Mouse (Mus musculus) 3T3-L1 (cell line): Measurements from ENCODE around the gene Zmat3.
A peak's percentile ranks its signal among the peaks of the same experiment; 100 is the strongest.

Experiments
- DNase-seq: peaks from one replicate; pipeline ENCODE4 v3.0.0-alpha.2; 2015; ENCODE audit warnings: low read depth, low spot score

Gene Zmat3

DNA sequence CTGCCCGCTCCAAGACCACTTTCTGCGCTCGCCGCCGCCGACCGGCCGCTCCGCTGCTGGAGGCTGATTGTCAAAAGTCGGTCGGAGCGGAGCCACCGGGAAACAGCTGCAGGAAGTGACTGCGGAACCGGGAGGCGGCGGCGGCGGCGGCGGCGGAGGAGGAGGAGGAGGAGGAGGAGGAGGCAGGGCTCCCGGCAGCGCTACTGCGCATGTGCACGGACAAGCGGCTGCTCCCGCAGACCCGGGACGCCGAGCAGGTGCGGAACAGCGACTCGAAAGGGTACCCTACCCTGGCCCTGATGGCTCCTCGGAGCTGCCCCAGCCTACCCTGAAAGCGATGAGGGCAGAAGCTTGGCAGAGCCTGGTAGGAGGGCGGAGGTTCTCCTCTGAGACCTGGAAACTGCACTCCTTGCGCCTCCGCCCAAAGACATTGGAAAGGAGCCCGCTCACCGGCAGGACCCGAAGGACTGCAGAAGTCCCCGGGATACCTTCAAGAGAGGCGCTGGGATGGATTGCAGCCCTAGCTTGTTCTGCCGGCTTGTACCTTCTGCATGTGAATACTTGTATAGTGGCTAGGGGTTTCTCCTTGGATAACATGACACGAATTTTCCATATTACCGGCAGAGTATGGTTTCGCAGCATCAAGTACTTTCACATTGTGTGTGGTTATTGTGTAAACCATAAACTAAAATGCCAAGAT lies at the start of gene Zmat3:
TSS of gene Zmat3 (minus strand) at position 469 of the 700 bp plus-strand sequence.
- peak; percentile 65 for DNase-seq

- DNase-seq = no peak
These were observed 48.6 kb upstream of the Zmat3 start for GRCm38 (mm10) chr3:32414381-32414780.

DNA sequence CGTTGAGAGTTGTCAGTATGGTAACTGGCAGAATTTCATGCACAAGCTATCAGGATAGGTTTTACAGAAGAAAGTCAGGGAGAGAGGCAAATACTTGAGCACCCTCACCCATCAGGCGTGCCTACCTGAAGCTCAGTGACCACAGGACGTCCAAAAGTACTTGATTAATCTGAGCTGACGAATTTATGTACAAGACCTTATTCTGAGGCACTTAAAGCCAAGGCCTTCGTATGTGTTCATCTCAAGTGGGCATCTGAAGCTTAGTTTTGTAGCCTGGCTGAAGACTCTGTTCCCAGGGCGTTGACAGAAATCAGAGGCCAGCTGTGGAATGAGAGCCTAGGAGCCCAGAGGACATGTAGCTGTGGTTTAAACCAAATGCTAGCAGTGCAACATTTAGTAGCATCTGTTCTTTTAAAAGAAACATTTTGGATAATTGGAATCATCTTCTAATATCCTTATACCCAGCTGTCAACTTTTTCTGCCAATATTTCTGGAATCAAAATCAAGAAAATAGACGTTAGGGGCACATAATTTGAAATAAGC lies 46.8 kb upstream of the Zmat3 start:
- no peak for DNase-seq

DNA sequence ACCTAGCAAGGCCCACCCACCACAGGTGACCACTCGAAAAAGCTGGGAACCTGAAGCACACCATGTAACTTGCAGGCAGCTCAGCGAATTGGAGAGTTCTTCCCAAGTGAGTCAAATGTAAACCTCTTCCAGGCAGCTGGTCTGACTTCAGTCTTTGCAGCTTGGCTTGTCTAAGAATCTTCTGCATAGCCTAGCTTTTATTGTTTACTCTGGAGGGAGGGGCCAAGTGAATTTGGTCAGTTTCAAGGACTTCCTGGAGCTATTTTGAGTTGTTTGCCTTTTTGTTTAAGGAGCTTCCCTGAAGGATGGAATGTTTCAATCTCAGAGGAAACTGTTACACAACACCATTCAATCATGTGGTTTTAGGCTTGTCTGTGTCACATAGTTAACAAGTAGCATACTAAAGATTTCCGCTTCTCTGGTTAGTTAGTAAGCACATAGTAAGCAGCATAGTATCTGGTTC lies 43.0 kb upstream of the Zmat3 start:
- DNase-seq = peak; percentile 82

- no peak for DNase-seq
These were observed 41.0 kb upstream of the Zmat3 start for GRCm38 (mm10) chr3:32406804-32407203.

GRCm38 (mm10) chr3:32405699-32406098 lies 39.9 kb upstream of the Zmat3 start:
- DNase-seq = no peak

- DNase-seq = no peak
These were observed 37.4 kb upstream of the Zmat3 start for GRCm38 (mm10) chr3:32402990-32403885.

GRCm38 (mm10) chr3:32401591-32401990 lies 35.8 kb upstream of the Zmat3 start:
- no peak for DNase-seq

- no peak for DNase-seq
These were observed 34.1 kb upstream of the Zmat3 start for GRCm38 (mm10) chr3:32399931-32400330.

GRCm38 (mm10) chr3:32399381-32399780 lies 33.6 kb upstream of the Zmat3 start:
- no peak for DNase-seq

GRCm38 (mm10) chr3:32398623-32399022 lies 32.8 kb upstream of the Zmat3 start:
- DNase-seq = no peak

DNA sequence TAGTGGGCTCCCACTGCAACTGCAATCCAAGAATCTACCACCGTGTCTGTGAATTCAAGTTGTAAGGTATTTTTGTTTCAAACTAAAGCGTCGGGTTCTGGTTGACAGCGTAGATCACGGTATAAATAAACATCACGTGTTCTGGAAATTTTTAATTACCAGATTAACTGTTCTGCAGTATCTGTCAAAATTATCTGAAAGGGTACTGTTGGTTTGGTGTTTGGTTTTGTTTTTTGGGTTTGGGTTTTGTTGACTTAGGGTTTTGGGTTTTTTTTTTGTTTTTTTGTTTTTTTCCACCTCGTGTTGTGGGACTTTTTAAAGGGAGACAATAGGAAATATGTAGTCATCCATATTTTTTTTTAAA lies 32.3 kb upstream of the Zmat3 start:
- peak; percentile 44 for DNase-seq

GRCm38 (mm10) chr3:32397461-32398174 lies 31.8 kb upstream of the Zmat3 start, which contains the start of gene Pik3ca:
TSS of gene Pik3ca (plus strand) at chr3:32397671.
- DNase-seq = peak; percentile 53

DNA sequence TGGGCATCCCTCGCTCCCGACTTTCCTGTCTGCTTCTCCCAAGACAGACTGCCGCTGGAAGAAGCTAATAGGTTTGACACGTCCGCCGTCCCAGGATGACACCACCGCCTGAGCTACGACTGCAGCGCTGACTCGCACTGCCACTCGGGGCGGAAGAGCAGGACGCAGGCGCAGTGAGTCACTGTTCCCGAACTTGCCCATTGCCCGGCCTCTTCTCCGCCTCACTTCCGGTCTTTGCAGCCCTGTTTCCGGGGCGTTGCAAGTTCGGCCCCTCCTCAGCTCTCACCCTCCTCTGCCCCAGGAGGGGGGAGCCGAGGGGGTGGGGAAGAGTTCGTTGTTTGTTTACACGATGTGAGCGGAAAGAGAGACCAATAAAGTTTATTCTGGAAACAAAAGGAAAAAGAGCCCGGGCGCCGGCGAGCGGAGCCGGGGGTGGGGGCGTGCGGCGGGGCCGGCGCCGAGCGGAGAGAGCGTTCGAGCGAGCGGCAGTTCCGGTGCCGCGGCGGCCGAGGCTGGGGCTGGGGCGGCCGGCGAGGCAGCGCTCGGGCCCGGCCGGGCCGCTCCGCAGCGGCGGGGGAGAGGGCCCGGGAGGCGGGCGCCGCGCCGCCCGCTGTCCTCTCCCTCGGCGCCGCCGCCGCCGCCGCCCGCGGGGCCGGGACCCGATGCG lies 31.1 kb upstream of the Zmat3 start:
- DNase-seq = peak; percentile 100

GRCm38 (mm10) chr3:32395771-32396551 lies 30.1 kb upstream of the Zmat3 start:
- DNase-seq = peak; percentile 77

- DNase-seq = no peak
These were observed 28.2 kb upstream of the Zmat3 start for GRCm38 (mm10) chr3:32393986-32394385.

- DNase-seq = no peak
These were observed 27.0 kb upstream of the Zmat3 start for GRCm38 (mm10) chr3:32392841-32393240.

GRCm38 (mm10) chr3:32381556-32381955 lies 15.7 kb upstream of the Zmat3 start:
- no peak for DNase-seq

DNA sequence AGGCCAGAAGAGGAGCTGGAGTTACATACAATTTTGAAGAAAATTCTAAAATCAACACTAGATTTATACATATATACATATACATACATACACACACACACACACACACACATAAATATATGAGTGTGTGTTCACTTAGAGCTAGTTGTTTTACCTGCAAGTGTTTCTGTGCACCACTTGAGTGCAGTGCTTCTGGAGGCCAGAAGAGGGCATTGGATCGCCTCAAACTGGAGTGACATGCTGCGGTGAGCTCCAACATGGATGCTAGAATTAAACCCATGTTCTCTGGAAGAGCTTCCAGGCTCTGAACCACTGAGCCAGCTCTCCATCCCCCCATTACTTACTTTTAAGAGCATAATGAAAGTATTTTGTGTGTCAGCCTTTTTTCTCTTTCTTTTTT lies 14.1 kb upstream of the Zmat3 start:
- DNase-seq = peak; percentile 51

DNA sequence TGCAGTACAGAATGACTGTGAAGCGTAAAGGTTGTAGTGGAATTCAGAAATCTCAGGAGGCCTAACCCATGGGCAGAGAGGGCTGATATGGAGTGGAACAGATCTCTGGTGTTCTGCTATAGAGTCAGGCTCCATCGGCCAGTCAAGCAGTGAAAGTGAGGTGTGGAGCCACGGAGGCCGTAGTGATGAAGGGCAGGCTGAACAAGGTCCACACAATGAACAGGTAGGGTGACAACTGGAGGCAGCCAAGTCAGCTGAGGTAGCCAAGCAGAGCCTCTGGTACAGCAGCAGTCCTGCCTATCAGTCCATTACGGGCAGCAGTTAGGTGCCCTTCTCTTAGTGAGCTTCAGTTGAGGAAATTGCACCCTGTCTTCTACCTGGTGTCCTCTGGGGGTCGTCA lies 7.4 kb upstream of the Zmat3 start:
- no peak for DNase-seq
